Mouse (Mus musculus): Measurements from ENCODE around the gene Pidd1. TPM values are rescaled to one million over a fixed set of nuclear protein-coding genes. Genes with fewer than 3 reads are reported as not detected.
A peak's percentile ranks its signal among the peaks of the same experiment; 100 is the strongest.

Pidd1 gene
- 1 to 10 TPM; 5.5 to 6.6 TPM for total RNA-seq (2021)

DNA sequence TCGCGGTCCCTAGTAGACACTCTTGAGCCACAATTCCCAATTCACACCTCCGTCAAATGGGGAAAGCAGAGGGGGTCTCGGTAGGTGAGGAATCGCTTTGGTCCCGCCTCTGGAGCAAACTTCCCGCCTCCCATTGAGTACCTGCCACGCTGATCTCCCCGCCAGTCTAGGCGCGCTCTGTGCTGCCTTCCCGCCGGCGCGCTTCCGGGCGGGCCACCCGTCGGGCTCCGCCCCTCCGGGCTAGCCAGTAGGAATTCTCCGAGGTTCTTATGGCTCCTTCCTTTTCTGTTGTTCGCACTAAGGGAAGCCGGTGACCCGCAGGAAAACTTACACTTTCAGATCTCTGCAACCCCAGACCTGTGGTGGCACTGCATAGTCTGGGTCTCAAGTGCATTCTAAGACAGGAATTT is at the start of gene Pidd1:
Gene Pidd1, minus strand, starts transcription at position 198 of the 410 bp plus-strand sequence.
- no peak for DNase-seq
- intact Hi-C loops (cut with DNase I): no loop called here

DNA sequence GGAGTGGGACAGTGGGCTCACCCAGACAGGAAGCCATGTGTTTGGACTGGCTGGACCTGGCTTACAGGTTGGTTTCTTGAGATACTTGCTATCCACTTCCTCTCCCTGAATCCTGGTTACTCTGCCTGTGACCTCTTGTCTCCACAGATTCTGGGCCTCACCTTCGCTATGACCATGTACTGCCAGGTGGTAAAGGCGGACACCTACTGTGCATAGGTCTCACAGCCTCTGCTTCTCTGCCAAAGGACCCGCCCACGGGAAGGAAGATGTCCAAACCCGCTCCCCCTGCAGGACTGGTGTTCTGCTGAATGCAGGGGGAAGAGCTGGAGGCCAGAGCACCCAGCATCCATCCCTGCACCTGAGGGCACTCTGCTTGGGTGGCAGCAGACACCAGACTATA is 48.9 kb upstream of the Pidd1 start:
- intact Hi-C loops (cut with DNase I): no loop called here
- no peak for DNase-seq

DNA sequence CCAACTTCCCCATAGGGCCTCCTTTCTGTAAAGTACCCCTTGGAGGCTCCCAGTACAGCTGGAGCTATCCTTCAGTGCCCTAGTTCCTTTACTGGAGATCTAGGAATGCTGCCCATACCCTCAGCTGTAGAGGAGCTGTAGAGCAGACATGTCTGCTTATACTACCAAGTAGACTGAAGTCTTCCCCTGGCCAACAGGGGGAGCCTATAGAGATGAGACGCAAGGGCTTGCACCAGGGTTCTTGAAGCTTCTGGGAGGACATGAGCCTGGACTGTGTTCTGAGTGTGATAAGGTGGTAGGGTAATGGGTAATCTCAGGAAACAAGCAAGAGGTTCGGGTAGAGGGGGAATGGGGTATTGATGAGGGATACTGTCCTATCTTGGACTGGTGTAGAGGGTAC is 47.3 kb upstream of the Pidd1 start:
- no peak for DNase-seq
- intact Hi-C loops (cut with DNase I): no loop called here

DNA sequence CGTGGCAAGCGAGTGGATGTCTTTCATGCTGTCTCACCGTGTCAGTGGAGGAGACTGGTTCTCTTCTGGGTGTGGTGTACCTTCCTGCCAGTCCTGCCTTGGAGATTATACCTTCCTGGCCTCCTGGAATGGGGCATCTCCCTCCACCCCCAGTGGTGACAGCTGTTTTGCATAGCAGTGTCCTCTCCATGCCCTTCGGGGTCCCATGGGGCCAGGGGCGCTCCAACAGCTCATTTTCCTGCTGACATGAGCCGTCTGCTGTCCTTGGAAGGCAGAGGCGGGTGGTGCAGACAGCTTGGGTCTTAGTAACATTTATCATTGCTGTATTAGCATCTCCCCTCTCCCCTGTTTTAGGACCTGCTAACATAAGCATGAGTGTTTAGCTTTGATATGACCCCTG is 43.3 kb upstream of the Pidd1 start:
- no peak for DNase-seq
- intact Hi-C loops (cut with DNase I): no loop called here

DNA sequence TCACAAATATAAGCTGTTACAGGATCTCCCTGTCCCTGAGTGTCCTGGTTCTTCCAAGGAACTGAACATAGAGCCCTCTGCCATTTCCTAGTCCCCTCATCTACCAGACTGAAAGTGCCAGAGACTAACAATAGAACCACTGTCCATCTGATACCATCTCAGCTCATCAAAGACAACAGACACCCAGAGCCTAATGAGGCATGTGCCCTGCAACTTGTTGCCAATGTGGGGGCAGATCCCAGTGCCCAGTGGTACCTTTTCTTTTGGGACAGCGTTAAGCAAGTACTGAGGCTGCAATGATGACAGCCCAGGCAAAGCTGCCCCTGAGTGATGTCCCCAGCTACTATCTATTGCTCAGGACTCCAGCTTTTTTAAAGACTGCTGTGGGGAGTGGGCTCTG is 42.4 kb upstream of the Pidd1 start:
- no peak for DNase-seq
- intact Hi-C loops (cut with DNase I): no loop called here

DNA sequence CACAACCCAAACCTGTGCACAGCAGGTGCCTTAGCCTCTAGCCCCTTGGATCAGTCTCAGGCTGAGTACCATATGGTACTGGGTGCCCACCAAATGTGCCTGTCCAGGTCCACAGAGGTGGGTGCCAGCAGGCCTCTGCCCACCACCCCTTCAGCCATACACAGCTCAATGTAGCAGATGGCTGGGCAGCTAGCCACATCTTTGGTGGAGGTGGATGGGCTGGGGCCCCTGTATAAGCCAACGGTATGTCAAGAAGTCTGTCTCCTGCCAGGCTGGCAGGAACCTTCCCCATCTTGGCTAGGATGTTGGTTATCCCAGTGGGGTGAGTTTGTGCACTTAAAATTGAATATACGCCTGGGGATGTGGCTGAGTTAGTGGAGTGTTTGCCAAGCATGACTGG is 41.8 kb upstream of the Pidd1 start:
- intact Hi-C loops (cut with DNase I): no loop called here
- DNase-seq: peak; percentile 96

DNA sequence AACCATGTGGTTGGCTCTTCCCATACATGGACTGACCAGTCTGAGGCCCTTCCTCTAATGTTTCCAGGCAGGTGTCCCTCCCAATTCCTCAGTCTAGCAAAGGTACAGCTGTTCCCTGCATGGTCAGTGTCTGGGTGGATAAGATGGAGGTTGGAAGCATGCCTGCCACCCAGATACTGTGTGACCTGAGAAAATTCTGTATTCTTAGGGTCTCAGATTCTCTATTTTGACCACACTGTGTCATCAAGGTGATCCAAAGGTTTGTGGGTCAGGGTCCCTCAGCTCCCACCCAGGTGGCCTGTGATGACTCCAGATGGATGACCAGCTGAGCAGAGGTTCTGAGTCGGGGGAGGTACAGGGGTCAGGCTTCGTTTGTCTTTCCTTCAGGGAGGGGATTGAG is 41.4 kb upstream of the Pidd1 start:
- intact Hi-C loops (cut with DNase I): no loop called here
- no peak for DNase-seq

DNA sequence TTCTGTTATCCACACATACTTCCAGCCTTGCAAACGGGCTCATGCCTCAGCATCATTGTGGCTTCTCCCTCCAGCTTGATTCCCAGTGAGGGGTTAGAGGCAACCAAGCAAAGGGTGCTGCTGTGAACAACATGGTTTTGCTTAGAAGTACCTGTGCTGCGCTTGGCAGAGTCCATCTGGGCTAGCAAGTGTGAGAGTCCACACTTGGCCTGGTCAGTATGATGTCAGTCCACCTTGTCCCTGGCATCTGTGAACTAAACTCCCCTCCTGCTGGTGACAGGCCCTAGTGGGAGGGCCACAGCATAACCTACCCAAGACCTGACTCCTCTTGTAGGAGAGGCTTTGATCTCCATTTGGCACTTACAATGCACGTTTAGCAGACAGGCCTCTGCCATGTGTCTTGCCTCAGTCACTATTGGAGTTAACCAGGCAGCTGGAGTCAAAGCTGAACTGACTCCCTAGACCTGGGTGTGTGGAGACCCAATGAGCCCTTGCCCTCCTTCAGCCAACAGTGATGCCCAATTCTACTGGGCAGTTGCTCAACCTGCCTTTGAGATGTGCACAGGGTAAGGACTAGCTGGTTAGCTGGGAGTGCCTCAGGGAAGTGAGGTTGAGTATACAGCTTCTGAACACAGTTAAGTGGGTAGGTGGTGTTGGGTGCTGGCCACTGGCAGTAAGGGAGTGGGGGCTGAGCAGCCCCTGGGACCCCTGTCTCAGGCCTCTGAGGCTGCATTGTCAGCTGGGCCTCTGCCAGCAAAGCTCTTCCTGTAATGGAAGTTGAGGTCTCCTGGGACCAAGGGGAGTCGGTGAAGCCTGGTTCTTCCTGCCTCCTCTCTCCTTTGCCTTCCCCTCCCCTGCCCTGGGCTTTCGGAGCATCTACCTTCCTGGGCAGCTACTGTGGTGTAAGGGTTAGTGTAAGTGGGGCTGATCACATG is 40.6 kb upstream of the Pidd1 start:
- DNase-seq: no peak
- intact Hi-C loops (cut with DNase I): loop anchor here (5.0 kb wide), 1 partner anchor 38 kb away; no protein-coding TSS in a partner anchor

DNA sequence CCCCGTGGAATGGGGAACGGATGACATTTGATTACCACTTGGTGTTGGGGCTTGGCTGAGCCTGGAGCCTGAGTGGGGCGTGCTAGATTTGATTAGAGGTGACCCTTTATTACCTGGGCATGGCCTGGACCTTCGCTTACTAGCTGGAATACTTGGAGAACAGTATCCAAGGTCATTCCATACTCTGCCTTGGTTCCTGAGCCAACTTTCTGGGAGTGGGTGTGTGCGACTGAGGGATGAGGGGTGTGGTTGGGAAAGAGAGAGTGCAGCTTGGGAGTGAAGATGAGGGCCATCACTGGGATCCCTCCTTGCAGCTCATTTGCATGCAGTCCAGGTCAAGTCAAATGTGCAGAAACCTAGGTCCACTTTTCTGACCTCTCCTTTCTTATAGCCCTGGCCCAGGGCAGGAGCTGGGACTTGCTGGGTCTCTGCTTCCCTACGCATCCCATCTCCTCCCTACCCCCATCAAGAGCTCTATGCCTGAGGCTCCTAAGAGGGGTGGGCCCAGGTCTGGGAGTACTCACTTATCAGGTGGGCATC is 39.4 kb upstream of the Pidd1 start:
- intact Hi-C loops (cut with DNase I): loop anchor here (5.0 kb wide), 1 partner anchor 39 kb away; no protein-coding TSS in a partner anchor
- no peak for DNase-seq

DNA sequence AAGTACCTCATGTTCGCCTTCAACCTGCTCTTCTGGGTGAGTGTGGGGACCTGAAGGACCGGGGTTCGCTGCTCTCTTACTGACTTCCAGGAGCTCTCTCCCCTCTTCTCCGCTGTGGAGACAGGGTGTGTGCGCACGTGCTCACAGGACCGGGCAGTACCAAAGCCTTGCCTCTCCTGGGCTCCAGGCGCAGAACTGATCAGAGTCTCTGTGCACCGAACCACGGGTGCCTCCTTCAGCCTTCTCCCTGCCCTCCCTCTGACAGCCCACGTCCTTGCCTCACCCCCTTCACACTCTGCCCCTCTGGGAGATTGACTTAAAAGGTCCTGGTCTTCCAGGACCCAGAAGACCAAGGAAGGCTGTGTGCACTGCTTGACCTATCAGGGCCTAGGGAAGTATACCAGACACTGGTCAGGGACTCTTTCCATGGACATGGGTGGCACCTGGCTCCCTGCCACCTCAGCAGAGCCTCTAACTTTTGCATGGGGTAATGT is 38.8 kb upstream of the Pidd1 start:
- intact Hi-C loops (cut with DNase I): loop anchor here (5.0 kb wide), 1 partner anchor 40 kb away; no protein-coding TSS in a partner anchor
- DNase-seq: no peak

DNA sequence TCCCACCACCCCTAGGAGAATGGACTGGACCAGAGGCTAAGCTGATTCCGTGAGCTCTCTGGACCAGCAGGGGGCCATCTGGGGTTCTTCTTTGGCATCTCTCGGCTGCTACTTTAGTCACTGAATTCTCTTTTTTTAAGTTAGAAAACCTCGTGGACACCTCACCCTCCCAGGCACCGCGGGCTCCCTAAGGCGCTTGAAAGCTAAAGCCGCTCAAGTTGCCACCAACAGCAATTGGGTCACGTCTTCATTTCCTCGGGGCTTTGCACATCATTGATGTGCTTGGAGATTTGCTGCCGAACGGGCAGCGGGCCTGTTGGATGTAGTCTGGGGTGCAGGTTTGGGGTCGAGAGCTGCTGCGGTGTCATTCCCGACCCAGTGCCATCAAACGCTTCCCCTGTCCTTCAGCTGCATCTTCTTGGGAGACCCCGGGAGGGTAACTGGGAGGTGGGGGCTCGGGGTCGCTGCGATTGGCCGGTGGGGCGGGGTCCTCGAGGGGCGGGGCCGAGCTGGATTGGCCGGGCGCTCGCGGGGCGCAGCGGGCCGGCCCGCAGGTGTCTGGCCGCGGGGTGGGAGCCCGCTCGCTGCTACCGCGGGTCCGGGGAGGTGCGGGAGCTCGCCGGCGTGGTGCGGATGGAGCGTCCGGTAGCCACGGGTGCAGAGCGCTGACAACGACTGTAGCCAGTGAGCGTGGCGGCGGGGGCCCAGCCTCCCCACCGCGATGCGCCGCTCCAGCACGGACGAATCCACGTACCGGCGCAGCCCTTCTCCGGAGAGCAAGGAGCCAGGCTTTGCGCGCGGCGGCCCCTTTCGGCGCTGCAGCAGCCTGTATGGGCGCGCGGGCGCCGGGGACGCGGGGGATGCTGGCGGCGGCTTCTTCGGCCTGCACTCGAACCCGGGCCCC is 37.9 kb upstream of the Pidd1 start:
- DNase-seq: peak; percentile 77
- intact Hi-C loops (cut with DNase I): loop anchor here (5.0 kb wide), 1 partner anchor 41 kb away; no protein-coding TSS in a partner anchor

DNA sequence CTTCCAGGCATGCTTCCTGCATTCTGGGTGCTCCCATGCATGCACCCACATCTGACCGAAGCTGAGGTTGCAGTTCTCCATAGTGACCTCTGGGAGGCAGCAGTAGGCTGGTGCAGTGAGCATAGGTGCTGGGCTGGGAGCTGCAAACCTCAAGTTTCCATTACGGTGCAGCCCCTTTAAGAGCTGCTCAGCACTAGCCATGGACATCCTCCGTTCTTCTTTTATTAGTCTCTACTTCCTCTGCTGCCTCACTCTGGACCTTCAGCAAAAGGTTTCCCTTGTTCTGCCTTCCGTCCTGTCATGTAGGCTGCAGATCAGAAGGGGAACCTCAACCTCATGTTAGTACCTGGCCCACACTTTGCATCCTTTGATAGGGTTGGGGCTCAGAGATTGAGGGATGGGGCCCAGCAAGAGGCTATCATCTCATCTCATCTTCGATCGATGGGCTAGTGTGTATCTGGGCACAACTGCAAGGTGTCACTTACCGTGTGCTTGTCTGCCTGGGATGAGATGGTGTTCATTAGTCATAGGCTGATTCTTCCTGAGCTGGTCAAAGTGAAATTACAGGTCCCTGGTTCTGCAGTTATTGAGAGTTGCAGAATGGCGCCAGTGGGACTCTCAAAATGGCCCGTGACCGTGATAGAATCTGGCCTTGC is 37.1 kb upstream of the Pidd1 start:
- DNase-seq: peak; percentile 68
- intact Hi-C loops (cut with DNase I): loop anchor here (5.0 kb wide), 1 partner anchor 41 kb away; no protein-coding TSS in a partner anchor

DNA sequence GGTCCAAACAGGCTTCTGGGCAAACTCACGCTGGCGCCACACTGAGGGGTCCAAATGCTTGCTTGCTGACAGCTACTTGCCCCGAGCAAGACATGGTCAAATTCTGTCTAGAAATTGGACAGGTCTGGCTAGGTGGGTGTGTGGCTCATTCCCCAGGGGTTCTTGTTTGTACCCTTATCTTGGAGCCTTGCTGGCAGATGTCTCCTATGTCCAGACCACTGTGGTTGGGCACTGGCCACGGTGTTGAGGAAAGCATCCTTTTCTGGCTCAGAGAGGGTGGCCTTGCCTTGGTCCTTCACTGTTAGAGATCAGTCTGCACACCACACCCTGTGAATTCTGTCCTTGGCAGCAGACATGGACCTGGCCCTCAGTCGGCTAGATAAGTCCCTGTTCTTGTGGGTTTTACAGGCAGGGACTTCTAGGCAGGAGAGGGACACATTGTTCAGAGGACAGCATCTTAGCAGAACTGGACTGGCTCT is 34.5 kb upstream of the Pidd1 start:
- DNase-seq: no peak
- intact Hi-C loops (cut with DNase I): no loop called here

DNA sequence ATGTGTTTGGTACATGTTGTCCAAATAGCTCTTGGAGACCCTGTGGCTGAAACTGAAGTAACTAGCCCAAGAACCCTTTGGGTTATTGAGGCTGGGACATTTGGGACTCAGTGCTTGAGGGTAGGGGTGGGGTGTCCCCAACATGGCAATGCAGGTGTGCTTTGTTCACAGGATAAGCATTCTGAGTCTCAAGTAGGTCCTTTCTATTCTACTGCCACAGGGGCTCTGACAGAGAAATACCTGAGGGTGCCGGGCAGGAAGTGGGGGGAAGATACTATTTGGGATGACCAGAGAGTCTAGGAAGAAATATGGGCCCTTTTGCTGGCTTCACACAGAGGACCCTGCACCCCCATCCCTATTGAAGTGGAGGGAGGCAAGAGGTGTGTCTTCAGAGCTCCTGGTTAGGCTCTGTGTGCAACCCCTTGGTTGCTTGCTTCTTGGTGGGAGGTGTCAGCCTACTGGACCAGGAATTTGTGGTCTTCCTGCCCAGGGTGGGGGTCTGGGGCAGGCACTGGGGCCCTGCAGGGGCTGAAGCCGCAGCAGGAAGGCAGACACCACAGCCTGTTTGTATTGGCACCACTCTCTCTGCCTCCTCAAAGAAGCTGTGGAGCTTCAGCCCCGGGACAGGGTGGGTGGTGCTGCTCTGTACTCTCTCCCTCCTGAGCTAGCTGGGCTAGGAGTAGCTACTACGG is 33.9 kb upstream of the Pidd1 start:
- intact Hi-C loops (cut with DNase I): no loop called here

DNA sequence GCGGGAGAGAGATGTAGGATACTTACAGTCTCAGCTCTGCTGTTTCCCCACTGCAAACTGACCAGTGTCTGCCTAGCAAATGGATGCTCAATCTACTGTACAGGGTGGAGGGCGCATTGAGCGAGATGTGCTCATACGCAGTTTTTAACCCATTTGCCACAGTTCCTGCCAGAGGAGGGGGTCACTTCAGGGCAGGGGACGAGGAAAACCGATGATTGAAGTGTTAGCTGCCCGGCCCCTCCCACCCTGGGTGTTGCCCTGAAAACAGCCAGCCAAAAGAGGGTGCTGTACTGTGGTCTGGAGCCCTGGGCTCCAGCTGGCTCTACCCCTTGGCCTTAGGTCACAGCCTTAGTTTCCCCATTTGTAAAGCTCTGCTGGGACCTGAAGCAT is 33.2 kb upstream of the Pidd1 start:
- intact Hi-C loops (cut with DNase I): no loop called here
- DNase-seq: no peak

More for the DNA sequence above, 33.9 kb upstream of the Pidd1 start:
- DNase-seq: no peak

DNA sequence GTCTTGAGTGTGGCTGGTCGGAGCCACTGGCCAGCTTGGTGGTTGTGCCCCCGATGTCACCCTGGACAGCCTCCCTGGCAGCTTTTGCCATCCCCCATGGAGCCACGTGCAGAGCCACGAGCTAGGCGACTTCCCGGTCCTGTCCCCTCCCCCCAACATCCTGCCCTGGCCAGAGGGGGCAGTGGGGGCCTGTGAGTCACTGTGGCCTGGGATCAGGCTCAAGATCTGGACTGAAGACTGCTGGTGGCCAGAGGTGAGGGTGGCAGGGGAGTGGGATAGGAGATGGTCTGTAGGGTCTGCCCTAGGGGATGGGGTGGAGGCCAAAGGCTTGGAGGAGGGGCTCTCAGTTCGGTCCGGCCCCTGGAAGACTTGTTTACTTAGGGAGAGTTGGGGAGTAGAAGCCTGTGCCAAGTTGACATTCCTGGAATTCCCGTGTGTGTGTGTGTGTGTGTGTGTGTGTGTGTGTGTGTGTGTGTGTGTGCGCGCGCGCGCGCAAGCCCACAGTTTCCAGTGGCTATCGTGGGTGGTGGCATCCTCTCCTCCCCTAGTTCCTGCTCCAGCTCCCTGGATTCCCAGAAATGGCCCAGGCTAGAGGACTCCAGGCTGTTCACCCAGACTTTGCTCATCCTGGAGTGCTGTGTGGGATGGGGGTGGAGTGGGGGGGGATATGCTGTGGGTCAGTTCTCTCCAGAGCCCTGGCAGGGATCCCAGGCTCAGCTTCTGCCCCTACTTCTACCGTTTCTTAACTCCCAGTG is 32.6 kb upstream of the Pidd1 start:
- intact Hi-C loops (cut with DNase I): no loop called here
- no peak for DNase-seq

DNA sequence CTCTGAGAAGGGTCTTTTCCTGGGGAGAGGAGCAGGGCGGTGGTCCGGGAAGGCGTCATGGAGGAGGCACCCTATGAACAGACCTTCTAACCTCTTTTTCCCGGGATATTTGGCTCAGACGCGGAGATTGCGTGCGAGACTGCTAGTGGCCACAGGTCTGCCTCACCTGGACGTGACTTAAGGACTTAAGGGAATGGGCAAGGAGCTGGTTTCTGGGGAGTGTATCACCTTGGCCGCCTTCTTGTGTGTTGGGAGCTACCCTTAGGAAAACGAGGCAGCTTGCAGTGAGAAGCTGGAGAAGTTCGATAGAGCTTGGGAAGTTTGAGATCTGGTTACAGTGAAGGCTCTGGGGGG is 32.0 kb upstream of the Pidd1 start:
- DNase-seq: no peak
- intact Hi-C loops (cut with DNase I): no loop called here

DNA sequence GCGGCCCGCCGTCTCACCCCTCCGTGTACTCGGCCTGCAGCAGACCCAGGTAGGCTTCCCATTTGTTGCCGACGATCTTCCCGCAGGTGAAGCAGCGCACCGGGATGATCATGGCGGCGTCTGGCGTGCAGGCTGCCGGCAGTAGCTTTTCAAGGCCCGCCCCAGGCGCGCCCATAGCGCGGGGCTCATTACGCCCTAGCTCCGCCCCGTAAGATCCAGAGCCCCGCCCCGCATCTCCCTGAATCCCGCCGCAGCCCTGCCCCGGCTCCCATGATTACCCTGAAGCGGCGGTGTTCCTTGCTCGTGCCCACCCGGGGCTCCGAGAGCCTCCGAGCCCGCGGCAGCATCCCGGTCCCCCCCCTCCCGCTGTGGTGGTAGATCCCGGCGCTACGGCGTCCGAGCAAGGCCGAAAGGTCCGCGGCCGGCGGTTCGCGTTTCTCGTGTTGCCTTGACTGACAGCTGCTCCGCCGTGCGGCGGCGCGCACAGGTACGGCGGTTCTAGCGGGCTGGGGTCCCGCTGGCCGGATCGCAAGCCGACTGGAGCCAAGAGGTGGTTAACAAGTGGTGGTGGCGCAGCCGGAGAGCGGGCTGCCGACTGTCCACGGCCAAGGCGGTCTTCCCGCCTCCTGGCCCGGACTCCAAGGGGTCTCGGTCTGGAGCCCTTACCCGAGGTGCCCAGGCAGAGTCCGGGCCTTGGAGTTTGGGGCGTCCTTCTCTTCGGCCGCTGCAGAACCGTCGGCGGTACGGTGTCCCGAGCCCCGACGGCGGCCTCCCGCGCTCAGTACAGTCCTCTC is 31.4 kb upstream of the Pidd1 start, which contains the start of the genes Polr2l and Tspan4:
Gene Polr2l, minus strand, starts transcription at position 122 of the 794 bp plus-strand sequence.
Gene Tspan4, plus strand, starts transcription at position 230 of the 794 bp plus-strand sequence.
- DNase-seq: peak; percentile 85
- intact Hi-C loops (cut with DNase I): no loop called here

All from left cerebral cortex, postnatal 4 days (tissue).